Mouse (Mus musculus): ENCODE measurements around the gene Polq.

GRCm38 (mm10) chr16:37094169-37094833, 82.7 kb downstream of the Polq start:
- TF ChIP-seq CTCF (IDR thresholded peaks at IDR 0.05; ENCODE audit: low read depth, low read length) (no peak), POLR2A (IDR thresholded peaks at IDR 0.05; ENCODE audit: insufficient read depth, low read length) (no peak), EP300 (IDR thresholded peaks at IDR 0.05; ENCODE audit: insufficient read depth, low read depth, low read length) (no peak)

All from ES-Bruce4 (cell line).